Mouse (Mus musculus): ENCODE data around the gene Rtn1.

DNA sequence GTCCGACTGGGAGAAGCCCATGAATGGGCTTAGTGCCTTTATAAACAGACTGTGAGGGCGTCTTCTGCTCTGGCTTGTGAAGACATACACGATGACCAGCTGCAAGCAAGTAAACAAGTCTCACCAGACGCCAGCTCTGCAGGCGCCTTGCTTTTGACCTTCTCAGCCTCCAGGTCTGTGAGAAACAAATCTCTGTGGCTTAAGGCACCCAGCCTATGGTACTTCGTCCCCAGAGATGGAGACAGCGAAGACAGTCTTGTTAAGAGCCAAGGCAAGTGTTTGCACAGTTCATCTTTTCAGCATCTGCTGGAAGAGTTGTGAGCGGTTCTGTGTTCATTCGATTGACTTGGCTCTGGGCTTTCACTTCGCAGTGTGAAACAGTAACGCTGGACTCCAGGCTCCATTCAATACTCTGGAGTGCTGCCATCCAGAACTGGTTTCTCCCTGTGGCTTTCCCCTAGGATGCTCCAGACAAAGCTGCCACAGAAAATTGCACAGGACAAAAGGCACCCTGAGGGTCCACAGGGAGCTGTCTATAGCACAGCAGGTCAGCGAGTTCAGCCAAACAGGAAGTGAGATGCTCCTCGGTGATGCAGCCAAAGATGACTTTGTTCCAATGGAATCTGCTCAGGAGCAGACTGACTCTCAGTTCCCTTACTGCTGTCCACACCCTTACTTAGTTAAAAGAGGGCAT is 135.0 kb downstream of the Rtn1 start:
- TF ChIP-seq CTCF (conservative IDR thresholded peaks at IDR 0.05; ENCODE audit: insufficient read depth, insufficient read length, low read depth, low read length) (no peak), POLR2A (IDR thresholded peaks at IDR 0.05; ENCODE audit: low read depth, low read length) (no peak)

All from kidney, adult 2 months (tissue).